Mouse (Mus musculus) cerebellum, postnatal 14 days (tissue): ENCODE measurements around the gene Pde6b.

Experiments
- DNase-seq, 2 experiments: peaks; one replicate each; pipeline ENCODE4 v3.0.0; 2021; ENCODE audit warnings: mixed read lengths in 2 of 2

The Pde6b gene

DNA sequence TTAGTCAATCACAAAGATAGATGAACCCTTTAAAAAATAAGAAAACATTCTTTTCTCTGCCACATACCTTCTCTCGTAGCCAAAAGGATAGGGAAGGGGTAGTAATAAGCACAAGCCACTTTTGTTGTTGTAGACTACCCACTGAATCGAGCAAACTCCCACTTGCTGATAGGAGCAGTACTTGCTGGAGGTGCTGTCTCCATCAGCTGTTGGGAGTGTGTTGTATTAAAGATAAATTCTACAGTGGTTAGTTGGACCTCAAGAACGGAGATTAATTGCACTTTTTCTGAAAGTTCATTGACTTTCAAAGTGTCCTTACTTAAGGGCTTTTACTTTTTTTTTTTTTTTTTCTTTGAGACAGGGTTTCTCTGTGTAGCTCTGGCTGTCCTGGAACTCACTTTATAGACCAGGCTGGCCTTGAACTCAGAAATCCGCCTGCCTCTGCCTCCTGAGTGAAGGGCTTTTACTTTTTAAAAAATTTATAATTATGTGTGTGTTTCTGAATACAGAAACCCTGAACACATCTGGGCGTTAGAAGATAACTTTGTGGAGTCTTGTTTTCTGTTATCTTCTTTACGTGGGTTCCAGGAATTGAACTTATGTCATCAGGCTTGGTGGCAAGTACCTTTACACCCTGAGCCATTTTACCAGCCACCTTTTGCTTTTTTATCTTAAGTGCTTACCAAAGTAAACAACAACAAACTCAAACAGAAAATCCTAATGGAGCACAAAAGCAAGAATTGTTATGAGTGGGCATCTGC, 77.1 kb downstream of the Pde6b start:
- no peak for DNase-seq

DNA sequence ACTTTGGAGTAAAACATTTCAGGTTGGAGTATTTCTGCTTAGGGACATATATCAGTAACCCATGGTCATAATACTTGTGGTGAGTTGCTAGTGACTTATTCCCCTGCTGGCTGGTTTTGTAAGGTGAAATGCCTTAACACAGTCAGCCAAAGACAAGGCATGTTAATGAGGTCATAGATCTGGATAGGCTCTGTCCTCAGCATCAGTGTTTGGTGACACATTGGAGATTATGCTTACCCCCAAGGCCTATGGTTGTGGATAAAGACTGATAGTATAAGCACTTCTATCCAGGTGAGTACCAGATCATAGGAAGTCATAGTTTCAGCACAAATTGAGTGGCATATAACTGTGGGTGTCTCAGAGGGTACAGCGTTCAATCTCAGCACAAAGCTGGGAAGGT, 78.5 kb downstream of the Pde6b start:
- DNase-seq, result no peak

DNA sequence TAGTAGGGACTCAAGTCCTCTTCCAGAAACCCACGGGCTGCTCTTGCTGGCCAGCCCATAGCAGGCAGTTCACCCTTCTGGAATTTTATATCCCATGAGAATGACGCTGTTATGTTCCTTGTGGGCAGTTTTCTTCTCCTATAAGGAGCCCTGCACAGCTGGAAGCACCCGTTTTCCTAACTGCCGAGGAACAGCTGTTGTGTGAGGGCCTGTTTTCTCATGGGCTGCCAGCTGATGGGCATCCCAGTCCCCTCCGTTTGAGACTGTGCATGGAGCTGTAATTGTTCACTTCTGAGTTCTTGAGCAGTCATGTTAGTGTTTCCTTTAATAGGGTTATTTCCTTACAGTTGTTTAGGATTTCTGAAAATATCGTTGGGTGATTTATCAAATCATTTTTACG, 81.4 kb downstream of the Pde6b start:
- DNase-seq, result no peak

- DNase-seq, result no peak
These were observed 85.5 kb downstream of the Pde6b start for GRCm38 (mm10) chr5:108473737-108474136.

DNA sequence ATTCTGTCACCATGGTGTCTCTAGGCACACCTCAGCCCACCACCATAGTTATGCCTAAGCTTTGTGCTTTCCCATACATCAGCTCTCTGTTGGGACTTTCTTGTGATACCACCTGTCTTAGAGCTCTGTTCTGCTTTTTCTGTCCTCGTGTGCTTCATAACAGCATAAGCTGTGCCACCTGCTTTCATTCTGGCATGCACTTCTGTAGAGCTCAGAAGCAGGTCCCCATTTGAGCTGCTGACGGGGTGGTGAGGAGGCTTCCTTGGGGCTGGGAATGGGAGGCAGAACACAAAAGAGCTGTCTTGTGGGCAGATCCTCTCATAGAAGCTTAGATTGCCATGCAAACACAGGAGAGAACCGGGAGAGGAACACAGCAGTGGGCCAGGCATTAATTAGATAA, 87.8 kb downstream of the Pde6b start:
- no peak for DNase-seq
